Mouse (Mus musculus) hindlimb bud, embryonic 11.5 days (tissue): ENCODE results near the gene Stxbp6.

Experiments
- DNase-seq: peaks from one replicate; pipeline ENCODE4 v3.0.0-alpha.2; 2012; ENCODE audit warnings: low read depth, low spot score; ENCODE audit errors: extremely low spot score

Gene Stxbp6

DNA sequence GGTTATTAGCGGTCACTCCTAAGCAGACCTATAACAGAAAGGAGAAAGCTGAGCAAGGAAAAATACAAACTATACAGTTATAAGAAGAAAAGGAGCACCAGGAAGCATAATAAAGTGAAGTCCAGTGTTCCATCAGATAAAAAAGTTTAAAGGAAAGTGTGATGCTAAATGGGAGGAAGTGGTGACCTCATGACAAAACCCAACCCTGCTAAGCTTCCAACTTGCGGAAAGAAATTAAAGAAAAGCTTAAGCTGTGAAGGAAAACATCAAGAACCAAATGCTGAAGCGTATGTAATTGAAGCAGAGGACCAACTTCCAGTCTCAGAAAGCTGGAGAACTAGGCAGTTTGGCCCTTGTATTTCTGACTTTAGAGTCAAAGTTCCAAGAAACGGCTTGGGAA, 77.1 kb downstream of the Stxbp6 start:
- DNase-seq = no peak

DNA sequence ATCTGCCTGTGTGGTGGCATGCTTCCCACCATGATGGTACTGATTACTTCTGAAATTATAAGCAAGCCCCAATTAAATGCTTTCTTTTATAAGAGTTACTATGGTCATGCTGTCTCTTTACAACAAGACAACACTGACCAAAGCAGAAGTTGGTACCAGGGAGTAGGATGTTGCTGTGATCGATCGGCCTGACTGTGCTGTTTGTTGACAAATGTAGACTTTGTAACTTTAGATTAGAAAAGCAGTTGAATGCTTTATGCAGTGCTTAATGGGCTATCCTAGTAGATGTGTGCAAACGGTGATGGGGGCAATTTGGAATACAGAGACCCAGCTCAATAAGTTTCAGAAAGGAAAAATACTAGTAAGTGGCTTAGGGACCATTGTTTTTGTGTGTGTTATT, 77.6 kb downstream of the Stxbp6 start:
- DNase-seq = no peak

DNA sequence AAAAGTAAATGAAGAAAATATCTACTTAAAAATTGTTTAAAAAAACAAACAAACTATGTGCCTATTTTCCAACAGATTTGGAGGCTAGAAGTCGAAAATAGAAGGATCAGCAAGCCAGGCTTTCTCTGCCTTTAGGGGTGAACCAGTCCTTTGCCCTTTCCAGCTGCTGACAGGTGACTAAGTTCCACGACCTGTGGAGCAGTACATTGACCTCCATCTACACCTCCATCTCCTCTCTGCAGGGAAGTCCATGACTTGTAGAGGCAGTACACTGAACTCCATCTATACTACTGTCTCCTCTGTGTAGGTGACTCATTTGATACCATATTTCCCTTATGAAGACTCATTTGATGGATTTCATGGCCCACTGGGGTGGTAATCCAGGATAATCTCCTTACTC, 78.2 kb downstream of the Stxbp6 start:
- DNase-seq = no peak

DNA sequence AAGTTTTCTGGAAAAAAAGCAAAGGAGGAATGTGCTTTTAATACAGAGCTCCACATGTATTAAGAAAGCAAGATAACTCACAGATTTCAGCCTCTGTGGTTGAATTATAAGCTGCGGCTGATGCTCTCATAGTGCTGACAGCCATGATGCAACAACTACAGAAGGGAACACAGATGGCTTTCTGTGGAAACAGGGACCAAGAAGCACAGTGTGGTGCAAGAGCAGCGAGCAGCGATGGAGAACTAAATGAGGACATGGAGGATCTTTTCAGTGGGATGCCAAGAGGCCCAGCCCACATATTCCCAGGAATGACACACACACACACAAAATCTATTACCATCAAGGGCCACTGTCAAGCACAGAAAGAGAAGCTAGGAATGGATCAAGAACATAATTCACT, 81.1 kb downstream of the Stxbp6 start:
- no peak for DNase-seq

DNA sequence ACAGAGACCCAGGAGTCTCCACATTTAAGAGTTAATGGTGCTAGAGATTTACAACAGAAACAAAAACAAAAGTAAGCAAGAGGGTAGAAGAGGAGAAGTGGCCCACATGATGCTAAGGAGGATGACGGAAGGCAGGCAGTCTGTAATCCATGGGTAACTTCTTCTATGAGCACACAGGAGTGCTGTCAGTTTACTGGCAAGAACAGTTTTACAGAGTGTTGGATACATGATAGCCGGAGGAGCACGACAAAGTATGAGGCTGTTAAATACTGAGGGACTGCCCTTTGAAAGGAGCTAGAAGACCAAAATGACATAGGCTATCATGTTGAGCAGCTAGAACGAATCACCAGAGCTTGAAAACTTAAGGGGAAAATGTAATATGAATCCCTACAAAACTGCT, 81.7 kb downstream of the Stxbp6 start:
- DNase-seq = no peak

DNA sequence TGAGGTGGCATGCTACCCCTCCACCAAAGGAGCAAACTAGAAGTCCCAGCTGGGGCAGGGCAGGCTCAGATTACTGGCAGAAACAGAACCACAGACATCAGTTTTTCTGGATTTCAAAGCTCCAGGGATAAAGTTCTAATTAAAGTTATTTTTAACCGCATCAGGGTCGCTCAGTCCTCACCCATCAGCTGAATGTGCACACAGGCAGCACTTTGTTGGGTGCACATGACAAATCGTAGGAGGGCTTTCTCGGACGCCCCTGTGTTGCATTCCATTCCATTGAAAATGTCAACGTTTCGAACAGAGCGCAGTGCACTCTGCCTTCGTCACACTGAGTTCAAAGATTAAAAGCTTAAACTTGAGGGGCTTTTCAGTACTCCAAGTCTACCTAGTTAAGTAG, 84.1 kb downstream of the Stxbp6 start:
- DNase-seq = no peak

DNA sequence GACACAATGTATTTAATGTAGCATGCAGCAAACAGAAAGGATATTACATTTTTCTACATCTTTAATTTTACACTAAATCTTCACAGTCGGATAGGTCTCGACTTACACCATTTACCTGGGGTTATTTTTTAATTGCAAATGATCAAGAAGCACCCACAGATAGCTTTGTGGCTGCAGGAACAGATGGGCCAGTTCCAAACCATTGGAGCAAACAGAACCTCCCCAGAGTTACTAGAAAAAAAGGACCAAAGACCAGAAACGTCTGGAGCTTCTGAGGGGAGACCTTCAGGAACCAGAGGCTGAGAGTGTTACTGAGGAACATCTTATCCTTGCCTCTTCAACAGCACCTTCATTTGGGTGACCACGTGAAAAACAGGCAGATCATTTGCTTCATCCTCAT, 85.5 kb downstream of the Stxbp6 start:
- no peak for DNase-seq

DNA sequence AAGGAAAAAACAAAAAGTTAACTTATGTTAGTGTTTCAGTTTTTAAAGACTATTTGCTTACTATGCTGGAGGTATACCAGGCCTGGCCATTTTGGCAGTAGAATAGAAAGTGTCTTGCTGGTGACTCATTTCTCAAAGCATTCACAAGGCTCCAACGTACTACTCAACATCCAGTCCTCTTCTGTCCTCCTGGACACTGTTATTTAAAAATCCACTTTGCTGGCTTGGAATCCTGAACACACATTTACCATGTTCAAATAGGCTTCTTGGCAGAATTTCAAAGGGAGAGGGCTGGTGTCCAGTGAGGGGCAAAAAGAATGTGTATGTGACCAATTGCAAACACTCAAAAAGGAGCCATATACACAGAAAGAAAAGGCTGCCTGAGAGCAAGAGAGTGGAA, 86.7 kb downstream of the Stxbp6 start:
- no peak for DNase-seq

DNA sequence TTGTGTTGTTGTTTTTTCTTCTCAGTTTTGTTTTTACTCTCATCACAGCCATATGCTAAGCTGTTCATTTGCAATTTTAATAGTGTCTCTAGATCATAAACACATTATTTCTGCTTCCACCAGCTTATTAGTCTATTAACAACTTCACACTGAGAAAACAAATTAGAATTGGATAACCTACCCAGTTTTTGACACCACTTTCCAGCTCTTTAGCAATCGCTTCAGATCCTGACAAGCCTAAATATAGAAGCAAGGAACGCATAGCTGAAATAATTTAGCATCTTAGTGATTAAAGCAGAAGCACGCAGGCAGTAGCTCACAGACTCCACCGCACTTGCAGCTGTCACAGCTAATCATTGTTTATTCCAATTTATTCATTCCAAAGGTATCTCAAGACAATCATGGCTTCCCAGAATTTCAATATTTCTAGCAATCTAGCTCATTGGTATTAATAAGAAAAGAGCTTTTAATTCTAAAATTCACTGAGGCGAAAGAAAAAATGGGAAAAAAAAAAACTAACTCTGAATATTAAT, 95.1 kb downstream of the Stxbp6 start:
- no peak for DNase-seq

DNA sequence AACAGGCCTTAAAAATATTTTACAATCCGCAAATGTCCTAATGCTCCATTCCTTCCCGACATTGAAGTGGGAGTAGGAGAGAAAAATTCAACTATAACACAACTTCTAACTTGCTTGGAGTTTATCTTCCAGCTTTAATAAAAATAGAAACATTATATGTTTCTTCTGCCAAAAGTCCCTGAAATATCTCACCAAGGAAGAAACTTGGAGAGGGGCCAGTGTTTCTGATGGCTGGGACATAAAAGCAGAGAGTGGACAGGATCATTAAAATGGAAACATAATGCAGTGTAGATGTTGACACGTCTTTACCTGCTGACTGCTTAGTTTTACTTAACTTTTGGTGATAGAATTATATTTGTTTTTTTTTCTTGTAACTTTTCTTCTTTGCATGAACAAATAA, 99.2 kb downstream of the Stxbp6 start:
- no peak for DNase-seq

DNA sequence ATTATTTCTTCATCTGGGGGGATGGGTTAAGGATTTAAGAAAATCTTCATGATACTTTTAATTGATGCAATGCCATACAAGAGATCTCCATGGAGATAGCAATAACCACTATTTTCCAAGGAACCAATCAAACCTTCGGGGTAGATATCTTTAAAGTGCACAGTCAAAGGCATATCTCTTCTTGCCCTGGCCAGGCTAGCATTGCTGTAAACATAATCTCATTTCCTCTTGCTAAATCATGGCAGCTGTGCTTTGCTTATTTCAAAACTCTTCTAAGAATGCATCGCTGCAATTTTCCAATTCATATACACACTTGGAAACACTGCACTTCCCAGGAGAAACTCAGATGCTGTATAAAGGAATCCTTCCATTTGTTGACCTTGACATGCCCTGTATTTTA, 103.0 kb downstream of the Stxbp6 start:
- DNase-seq = no peak

DNA sequence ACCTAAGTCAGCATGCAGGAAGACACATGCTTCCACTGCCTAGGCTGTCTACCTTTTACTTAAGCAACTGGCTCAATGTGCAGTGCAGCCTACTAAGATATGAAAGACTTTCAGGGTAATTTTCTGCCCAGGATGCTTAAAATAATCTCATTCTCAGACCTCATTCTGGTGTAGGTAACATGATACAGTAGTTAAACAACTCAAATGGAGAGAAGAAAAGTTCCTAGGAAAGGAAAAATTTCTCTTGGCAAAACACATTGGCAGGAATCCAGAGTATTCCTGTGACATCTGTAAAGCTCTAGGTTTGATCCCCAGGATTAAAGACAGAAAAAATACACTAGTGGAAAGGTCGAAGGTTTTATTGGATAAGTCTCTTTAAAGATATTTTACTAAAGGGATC, 107.1 kb downstream of the Stxbp6 start:
- no peak for DNase-seq

DNA sequence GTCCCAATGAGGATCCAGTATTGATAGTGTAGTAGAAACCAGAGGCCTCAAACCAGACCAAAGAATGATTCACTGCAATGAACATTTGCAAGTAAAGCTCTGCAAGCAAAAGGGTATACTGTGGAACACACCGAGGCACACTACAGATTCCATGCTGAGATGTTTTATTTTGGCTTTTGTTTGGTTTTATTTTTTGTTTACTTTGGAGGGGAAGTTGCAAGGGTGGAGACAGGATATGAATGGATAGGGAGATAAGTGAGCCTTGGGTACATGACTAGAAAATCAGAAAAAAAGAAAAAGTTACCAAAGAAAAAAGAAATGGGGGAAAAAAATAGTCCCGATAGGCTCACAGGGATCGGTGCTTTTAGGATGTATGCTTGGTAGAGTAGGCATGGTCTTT, 117.0 kb downstream of the Stxbp6 start:
- no peak for DNase-seq

DNA sequence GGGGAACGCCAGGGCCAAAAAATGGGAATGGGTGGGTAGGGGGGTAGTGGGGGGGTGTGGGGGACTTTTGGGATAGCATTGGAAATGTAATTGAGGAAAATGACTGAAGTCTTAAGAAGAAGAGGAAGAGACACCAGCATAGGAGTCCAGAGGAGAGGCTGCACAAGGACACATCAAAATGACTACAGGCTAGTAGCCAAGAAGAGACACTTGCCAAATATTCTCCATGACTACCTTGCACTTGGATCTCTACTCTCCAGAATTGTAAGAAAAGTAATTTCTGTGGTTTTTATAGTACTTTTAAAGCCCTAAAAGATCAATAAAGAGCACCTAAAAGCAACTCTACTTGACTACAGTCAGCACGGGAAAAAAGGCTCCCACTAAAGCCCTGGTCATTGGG, 121.4 kb downstream of the Stxbp6 start:
- DNase-seq = no peak

DNA sequence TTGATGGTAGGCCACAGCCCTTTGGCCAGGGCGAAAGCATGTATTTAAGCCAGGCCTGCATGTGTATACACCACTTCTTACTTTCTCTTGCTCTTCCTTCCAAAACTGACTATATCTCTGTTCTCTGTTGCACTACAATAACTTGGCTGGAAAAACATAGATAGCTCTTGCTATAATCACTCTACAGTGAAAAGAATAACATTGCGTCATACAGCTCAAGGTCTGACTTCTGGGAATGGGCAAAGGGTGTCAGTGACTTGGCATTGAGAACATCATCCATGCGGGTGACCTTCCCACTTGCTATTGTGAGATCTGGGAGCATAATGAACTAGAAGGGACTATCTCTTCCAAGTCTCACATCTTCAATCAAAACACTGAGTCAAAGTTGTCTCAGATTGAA, 122.4 kb downstream of the Stxbp6 start:
- DNase-seq = no peak

DNA sequence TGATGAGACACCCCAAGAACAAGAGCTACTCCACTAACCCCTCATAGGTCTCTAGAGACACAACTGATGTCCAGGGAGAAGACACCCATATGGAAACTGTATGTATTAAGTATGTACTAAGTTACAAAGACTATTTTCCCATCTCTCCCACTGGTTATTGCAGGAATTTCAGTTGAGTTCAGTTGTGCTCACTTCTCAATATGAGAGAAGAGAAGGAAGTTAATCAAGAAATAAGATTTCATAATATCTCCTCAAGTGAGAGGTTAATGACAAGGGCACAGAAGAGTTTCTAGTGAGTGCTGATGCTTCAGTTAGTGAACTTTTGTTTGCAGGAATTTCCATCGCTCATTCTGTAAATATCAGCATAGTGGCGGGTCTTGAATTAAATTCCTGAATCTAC, 124.0 kb downstream of the Stxbp6 start:
- DNase-seq = no peak

DNA sequence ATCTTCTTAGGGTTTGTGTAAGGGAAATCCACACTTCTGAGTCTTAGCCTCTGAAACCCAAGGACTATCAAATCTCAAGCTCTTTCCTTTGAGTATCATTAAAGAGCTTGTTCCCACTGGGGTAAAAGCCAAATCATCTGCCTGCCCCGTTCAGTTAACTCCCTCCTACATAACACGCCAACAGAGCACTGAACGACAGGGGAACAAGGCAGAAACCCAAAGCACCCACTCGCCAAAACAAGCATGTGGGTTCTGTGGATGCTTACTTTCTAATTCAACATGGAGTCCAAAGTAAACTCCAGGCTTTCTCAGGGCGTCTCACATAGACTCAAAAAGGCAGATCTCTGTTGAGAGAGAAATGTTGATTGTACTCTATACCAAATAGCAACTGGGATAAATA, 126.7 kb downstream of the Stxbp6 start:
- DNase-seq = no peak

DNA sequence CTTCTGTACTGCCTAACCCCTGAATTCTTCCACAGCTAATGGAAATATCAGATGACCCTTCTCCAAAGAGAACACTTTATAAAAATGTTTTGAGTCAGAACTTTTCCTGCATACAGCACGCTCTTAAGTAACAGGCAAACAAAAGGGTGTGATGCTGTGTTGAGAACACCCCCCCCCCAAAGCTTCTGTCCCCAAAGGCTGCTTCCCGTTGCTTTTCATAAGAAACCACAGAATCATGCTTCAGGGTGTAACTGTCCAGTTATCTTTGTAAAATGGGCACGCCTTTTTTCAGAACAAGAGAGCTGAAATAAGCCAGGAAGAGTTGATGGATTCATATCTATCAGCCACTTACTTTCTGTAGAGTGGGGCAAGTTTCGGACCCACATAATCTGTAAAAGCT, 134.2 kb downstream of the Stxbp6 start:
- DNase-seq = no peak

DNA sequence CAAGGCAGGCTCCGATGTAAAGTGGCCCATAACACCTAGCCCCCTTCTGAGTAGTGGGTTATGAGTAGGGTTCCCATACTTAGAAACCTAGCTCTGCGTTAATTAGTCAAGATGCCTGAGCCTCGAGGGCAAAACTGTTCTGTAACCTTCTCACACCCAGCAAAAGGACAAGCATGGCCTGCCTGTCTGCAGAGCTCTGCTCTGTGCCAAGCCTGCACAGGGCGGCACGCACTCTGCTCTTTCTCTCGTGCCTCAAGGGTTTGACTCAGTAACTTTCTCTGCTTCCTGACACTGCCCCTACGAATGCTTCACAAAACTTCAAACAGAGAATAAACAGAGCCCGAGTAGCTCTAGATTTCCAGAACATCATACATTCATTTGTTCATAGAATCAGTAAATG, 135.4 kb downstream of the Stxbp6 start:
- DNase-seq = no peak

DNA sequence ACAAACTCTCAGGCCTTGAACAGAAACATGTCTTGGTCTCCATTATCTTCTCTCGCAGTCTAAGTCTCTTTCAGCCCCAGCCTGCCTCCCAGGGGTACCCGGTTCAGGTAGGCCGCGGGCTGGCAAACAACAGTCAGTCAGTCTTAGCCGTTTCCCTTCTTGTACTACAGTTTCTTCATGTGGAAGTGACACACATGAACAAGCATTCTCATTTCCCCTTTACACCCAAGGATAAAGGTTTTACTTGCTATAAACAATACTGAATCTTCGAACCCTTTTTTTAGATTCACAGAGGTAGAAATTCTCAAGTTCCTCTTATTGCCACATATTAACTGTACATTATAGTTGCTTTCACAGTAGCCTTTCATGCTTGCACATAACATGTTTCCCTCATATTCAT, 141.6 kb downstream of the Stxbp6 start:
- no peak for DNase-seq

DNA sequence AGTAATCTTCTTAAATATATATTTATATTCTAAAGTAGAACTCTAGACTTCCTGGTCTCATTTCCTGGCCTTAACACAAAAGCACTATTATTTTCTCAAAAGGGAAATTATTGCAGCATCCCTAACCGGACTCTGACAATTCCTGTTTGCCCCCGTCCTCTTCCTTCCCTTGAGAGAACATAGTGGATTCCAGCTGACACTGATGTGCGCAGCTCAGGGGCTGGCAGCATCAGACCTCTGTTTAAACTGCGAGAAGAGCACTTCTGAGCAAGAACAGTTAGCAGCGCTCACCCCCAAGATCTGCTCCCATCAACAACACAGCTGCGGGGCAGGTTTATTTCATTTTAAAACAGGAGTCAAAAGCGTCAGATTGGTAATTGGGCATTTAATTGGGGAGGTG, 142.8 kb downstream of the Stxbp6 start:
- DNase-seq = no peak

DNA sequence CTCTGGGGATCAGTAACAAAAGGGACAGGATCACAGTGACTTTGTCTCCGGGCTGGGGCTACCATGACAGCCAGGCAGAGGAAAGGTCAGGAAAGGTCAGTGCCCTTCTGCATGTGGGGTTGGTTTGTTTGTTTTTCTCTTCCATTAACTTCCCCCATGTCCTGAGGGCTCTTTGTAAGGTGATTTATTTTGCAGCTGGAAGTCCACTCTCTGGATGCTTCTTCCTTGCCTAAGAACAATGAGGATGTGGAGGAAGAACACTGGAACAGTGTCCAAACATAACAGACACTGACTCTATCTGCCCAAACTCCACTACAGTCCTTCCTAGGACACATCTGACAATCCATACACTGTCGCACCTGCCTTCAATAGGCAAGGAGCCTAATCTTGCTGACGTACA, 146.1 kb downstream of the Stxbp6 start:
- no peak for DNase-seq

DNA sequence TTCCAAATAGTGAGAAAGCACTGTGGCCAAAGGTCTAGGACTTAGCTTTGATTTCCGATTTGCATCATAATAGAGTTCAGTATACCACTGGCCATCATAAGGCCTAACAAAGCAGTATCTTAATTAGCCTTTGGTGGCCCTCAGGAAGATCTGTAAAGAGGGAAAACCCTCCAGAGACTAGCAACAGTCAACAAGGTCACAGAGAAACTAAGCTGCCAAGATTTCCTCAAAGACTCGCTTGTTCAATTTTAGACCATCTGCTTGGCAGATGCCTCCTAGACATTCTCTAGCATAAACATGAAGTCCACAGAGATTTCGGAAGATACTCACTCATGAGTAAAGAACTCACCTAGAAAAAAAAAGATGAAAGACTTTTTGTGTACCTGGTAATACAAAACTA, 148.6 kb downstream of the Stxbp6 start:
- no peak for DNase-seq

DNA sequence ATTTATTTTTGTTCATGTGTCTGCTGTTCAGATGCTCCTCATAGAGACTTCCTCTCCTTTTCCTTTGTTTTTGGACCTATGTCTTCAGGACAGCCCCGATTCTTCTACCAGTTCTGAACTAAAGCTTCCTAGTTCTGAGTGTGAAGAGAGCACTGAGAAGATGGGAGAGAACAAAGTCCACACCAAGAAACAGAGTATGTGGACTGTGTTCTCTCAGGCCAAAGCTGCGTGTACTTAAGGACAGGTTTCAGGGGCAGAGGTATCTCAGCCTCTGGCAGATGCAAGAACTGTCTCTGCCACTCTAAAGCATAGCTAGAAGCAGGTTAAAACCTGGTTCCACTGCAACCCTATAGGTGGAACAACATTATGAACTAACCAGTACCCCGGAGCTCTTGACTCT, 151.2 kb downstream of the Stxbp6 start:
- DNase-seq = no peak
